Mouse (Mus musculus): Measurements from ENCODE around the gene Cst8.
"Not testable (repeated sequence)": the region's sequence is repeated elsewhere in the genome, so short reads cannot be mapped to it uniquely, and the experiment has no call there.

The Cst8 gene

GRCm38 (mm10) chr2:148798485-148798884 lies at the start of gene Cst8:
Gene Cst8 (plus strand): TSS chr2:148798785.
- DNase-seq (ENCODE audit: low spot score) = no peak

GRCm38 (mm10) chr2:148750058-148750457 lies 48.5 kb upstream of the Cst8 start, which contains the start of gene Cstl1:
Gene Cstl1 (plus strand): TSS chr2:148750358.
- no peak for DNase-seq (ENCODE audit: low spot score)

- DNase-seq (ENCODE audit: low spot score) = peak; percentile 79
These were observed 46.4 kb upstream of the Cst8 start for GRCm38 (mm10) chr2:148751893-148752813.

GRCm38 (mm10) chr2:148754310-148754846 lies 44.2 kb upstream of the Cst8 start:
- no peak for DNase-seq (ENCODE audit: low spot score)

GRCm38 (mm10) chr2:148763648-148764388 lies 34.8 kb upstream of the Cst8 start:
- no peak for DNase-seq (ENCODE audit: low spot score)

- not testable (repeated sequence) for DNase-seq (ENCODE audit: low spot score)
These were observed 27.2 kb upstream of the Cst8 start, which contains the start of gene Cst11 for GRCm38 (mm10) chr2:148771397-148771796. Gene Cst11 (minus strand): TSS chr2:148771497.

GRCm38 (mm10) chr2:148781709-148782108 lies 16.9 kb upstream of the Cst8 start, which contains the start of gene 8030411F24Rik:
Gene 8030411F24Rik (plus strand): TSS chr2:148782009.
- no peak for DNase-seq (ENCODE audit: low spot score)

- DNase-seq (ENCODE audit: low spot score) = no peak
These were observed 9.4 kb upstream of the Cst8 start, which contains the start of gene Cst12 for GRCm38 (mm10) chr2:148789142-148789541. Gene Cst12 (plus strand): TSS chr2:148789361.

- DNase-seq (ENCODE audit: low spot score) = no peak
These were observed 2.9 kb downstream of the Cst8 start for GRCm38 (mm10) chr2:148801491-148801921.

- no peak for DNase-seq (ENCODE audit: low spot score)
These were observed 8.1 kb downstream of the Cst8 start for GRCm38 (mm10) chr2:148806696-148807095.

GRCm38 (mm10) chr2:148819909-148820308 lies 21.3 kb downstream of the Cst8 start, which contains the start of gene Cst13:
Gene Cst13 (plus strand): TSS chr2:148820081.
- no peak for DNase-seq (ENCODE audit: low spot score)

- DNase-seq (ENCODE audit: low spot score) = no peak
These were observed 27.4 kb downstream of the Cst8 start for GRCm38 (mm10) chr2:148825986-148826385.

GRCm38 (mm10) chr2:148834912-148835311 lies 36.3 kb downstream of the Cst8 start, which contains the start of gene Cst9:
Gene Cst9 (plus strand): TSS chr2:148835147.
- no peak for DNase-seq (ENCODE audit: low spot score)

GRCm38 (mm10) chr2:148838075-148838777 lies 39.6 kb downstream of the Cst8 start:
- DNase-seq (ENCODE audit: low spot score) = no peak

GRCm38 (mm10) chr2:148839224-148839623 lies 40.6 kb downstream of the Cst8 start:
- no peak for DNase-seq (ENCODE audit: low spot score)

- peak; percentile 94 for DNase-seq (ENCODE audit: low spot score)
These were observed 52.7 kb downstream of the Cst8 start for GRCm38 (mm10) chr2:148851116-148851906.

Data from layer of hippocampus, adult 9-10 months (tissue).